Mouse (Mus musculus) embryonic stem cell, embryonic (primary cell): ENCODE data around the gene A3galt2.

Source experiments
- CTCF ChIA-PET, 4 experiments: fragments of 300-600 bp in 2 of 4; fragments of 350-600 bp in 2 of 4; sonication (Branson Sonifier 250); formaldehyde crosslinking; loops; one replicate each; lab custom pipeline; 2022; ENCODE audit warnings: inconsistent platforms in 2 of 4; lab: Charles Lee
- POLR2A ChIA-PET, 4 experiments: fragments of 300-600 bp in 2 of 4; fragments of 350-600 bp in 2 of 4; sonication (Branson Sonifier 250); formaldehyde crosslinking; loops; one replicate each; lab custom pipeline; 2022; ENCODE audit warnings: antibody characterized with exemption in 4 of 4, inconsistent platforms in 1 of 4; lab: Charles Lee

Gene A3galt2

GRCm38 (mm10) chr4:128721061-128721648 lies 34.0 kb upstream of the A3galt2 start:
- POLR2A ChIA-PET = interaction anchor here in 3 of 4 experiments (0.6 to 1.6 kb wide), 5 partner anchors 10 to 276 kb away, joined by 3 to 5 read pairs (median 3); no protein-coding TSS in a partner anchor
- CTCF ChIA-PET = interaction anchor here (0.6 to 3.8 kb wide), 9 partner anchors 9 to 1372 kb away, joined by 3 to 22 read pairs (median 5); no protein-coding TSS in a partner anchor

- POLR2A ChIA-PET = interaction anchor here in 2 of 4 experiments (0.7 to 1.6 kb wide), 3 partner anchors 10 to 276 kb away, joined by 3 read pairs; no protein-coding TSS in a partner anchor
These were observed 33.4 kb upstream of the A3galt2 start for GRCm38 (mm10) chr4:128721761-128722160.

GRCm38 (mm10) chr4:128722932-128723331 lies 32.2 kb upstream of the A3galt2 start:
- POLR2A ChIA-PET = interaction anchor here in 2 of 4 experiments (0.7 to 1.6 kb wide), 2 partner anchors 60 to 274 kb away, joined by 3 read pairs; no protein-coding TSS in a partner anchor
- CTCF ChIA-PET = interaction anchor here in 3 of 4 experiments (1.5 to 3.8 kb wide), 3 partner anchors 12 to 51 kb away, joined by 3 to 22 read pairs (median 9); no protein-coding TSS in a partner anchor

More at GRCm38 (mm10) chr4:128721761-128722160, 33.4 kb upstream of the A3galt2 start:
- CTCF ChIA-PET = interaction anchor here (0.6 to 3.8 kb wide), 7 partner anchors 9 to 1373 kb away, joined by 3 to 22 read pairs (median 5); no protein-coding TSS in a partner anchor

- CTCF ChIA-PET = interaction anchor here in 2 of 4 experiments (1.2 to 1.5 kb wide), 2 partner anchors 12 to 51 kb away, joined by 3 to 4 read pairs; no protein-coding TSS in a partner anchor
- POLR2A ChIA-PET = no interaction called here
These were observed 31.7 kb upstream of the A3galt2 start for GRCm38 (mm10) chr4:128723431-128723830.

- ChIA-PET POLR2A (interaction anchor here in 1 of 4 experiments (1.1 kb wide), 1 partner anchor 26 kb away, joined by 3 read pairs; no protein-coding TSS in a partner anchor), CTCF (interaction anchor here in 1 of 4 experiments (1.2 kb wide), 1 partner anchor 13 kb away, joined by 4 read pairs; no protein-coding TSS in a partner anchor)
These were observed 31.1 kb upstream of the A3galt2 start for GRCm38 (mm10) chr4:128724059-128724458.

- ChIA-PET POLR2A (interaction anchor here in 3 of 4 experiments (0.6 to 1.7 kb wide), 17 partner anchors 8 to 1728 kb away, joined by 3 to 10 read pairs (median 4); partner anchors contain the start of genes A3galt2 (in 1 of the 3), Rnf19b (in 1 of the 3), S100pbp (in 1 of the 3) and Yars (in 1 of the 3)), CTCF (interaction anchor here in 2 of 4 experiments (1.1 to 2.5 kb wide), 5 partner anchors 16 to 50 kb away, joined by 3 to 14 read pairs (median 4); no protein-coding TSS in a partner anchor)
These were observed 28.0 kb upstream of the A3galt2 start for GRCm38 (mm10) chr4:128727019-128727720.

- POLR2A ChIA-PET = interaction anchor here in 3 of 4 experiments (0.8 to 1.7 kb wide), 17 partner anchors 9 to 945 kb away, joined by 3 to 10 read pairs (median 4); partner anchors contain the start of genes A3galt2 (in 1 of the 3), Rnf19b (in 1 of the 3), S100pbp (in 1 of the 3) and Yars (in 1 of the 3)
- CTCF ChIA-PET = interaction anchor here in 3 of 4 experiments (0.9 to 2.5 kb wide), 5 partner anchors 16 to 49 kb away, joined by 3 to 14 read pairs (median 4); no protein-coding TSS in a partner anchor
These were observed 27.3 kb upstream of the A3galt2 start for GRCm38 (mm10) chr4:128727721-128728430.

- ChIA-PET POLR2A (interaction anchor here in 3 of 4 experiments (1.0 to 1.7 kb wide), 15 partner anchors 8 to 330 kb away, joined by 3 to 10 read pairs (median 4); partner anchors contain the start of genes A3galt2 (in 1 of the 3) and Rnf19b (in 1 of the 3)), CTCF (interaction anchor here in 3 of 4 experiments (0.9 to 2.5 kb wide), 5 partner anchors 17 to 48 kb away, joined by 3 to 14 read pairs (median 4); no protein-coding TSS in a partner anchor)
These were observed 26.7 kb upstream of the A3galt2 start for GRCm38 (mm10) chr4:128728431-128728851.

GRCm38 (mm10) chr4:128729033-128729708 lies 26.0 kb upstream of the A3galt2 start:
- POLR2A ChIA-PET = interaction anchor here in 1 of 4 experiments (1.5 kb wide), 1 partner anchor 10 kb away, joined by 6 read pairs; no protein-coding TSS in a partner anchor
- CTCF ChIA-PET = no interaction called here

- ChIA-PET CTCF (no interaction called here), POLR2A (no interaction called here)
These were observed 25.5 kb upstream of the A3galt2 start for GRCm38 (mm10) chr4:128729709-128730037.

- POLR2A ChIA-PET = interaction anchor here in 2 of 4 experiments (0.6 to 0.8 kb wide), 2 partner anchors 14 to 1567 kb away, joined by 3 to 6 read pairs; no protein-coding TSS in a partner anchor
- CTCF ChIA-PET = interaction anchor here in 2 of 4 experiments (0.6 to 1.0 kb wide), 2 partner anchors 19 to 91 kb away, joined by 3 read pairs; no protein-coding TSS in a partner anchor
These were observed 24.9 kb upstream of the A3galt2 start for GRCm38 (mm10) chr4:128730271-128730670.

- ChIA-PET POLR2A (no interaction called here), CTCF (interaction anchor here in 1 of 4 experiments (2.0 kb wide), 1 partner anchor 22 kb away, joined by 9 read pairs; no protein-coding TSS in a partner anchor)
These were observed 22.4 kb upstream of the A3galt2 start for GRCm38 (mm10) chr4:128732794-128733193.

GRCm38 (mm10) chr4:128733496-128733895 lies 21.7 kb upstream of the A3galt2 start:
- ChIA-PET CTCF (interaction anchor here in 2 of 4 experiments (0.6 to 2.0 kb wide), 3 partner anchors 12 to 466 kb away, joined by 3 to 9 read pairs (median 4); no protein-coding TSS in a partner anchor), POLR2A (interaction anchor here in 2 of 4 experiments (0.6 to 2.6 kb wide), 8 partner anchors 13 to 397 kb away, joined by 3 to 10 read pairs (median 3); no protein-coding TSS in a partner anchor)

- ChIA-PET CTCF (interaction anchor here in 3 of 4 experiments (0.5 to 2.0 kb wide), 5 partner anchors 12 to 75 kb away, joined by 3 to 9 read pairs (median 3); no protein-coding TSS in a partner anchor), POLR2A (interaction anchor here in 3 of 4 experiments (0.6 to 2.6 kb wide), 10 partner anchors 14 to 397 kb away, joined by 3 to 10 read pairs (median 3); no protein-coding TSS in a partner anchor)
These were observed 20.9 kb upstream of the A3galt2 start for GRCm38 (mm10) chr4:128734217-128734616.

GRCm38 (mm10) chr4:128734721-128735671 lies 20.2 kb upstream of the A3galt2 start:
- POLR2A ChIA-PET = interaction anchor here in 3 of 4 experiments (0.6 to 2.6 kb wide), 8 partner anchors 19 to 396 kb away, joined by 3 to 10 read pairs (median 4); no protein-coding TSS in a partner anchor
- CTCF ChIA-PET = interaction anchor here in 3 of 4 experiments (0.5 to 2.0 kb wide), 5 partner anchors 13 to 76 kb away, joined by 3 to 9 read pairs (median 3); no protein-coding TSS in a partner anchor
